Mouse (Mus musculus) cerebellum, adult 2 months (tissue): ENCODE measurements around the gene Bcas1.

Experiments
- CTCF ChIP-seq: fragments of 200-500 bp; IDR thresholded peaks from 2 replicates; pipeline ENCODE4 v1.5.1; 2011; ENCODE audit warnings: low read depth, mild to moderate bottlenecking, control low read depth, low read length, moderate library complexity, borderline replicate concordance; ENCODE audit not compliant: insufficient read depth
- POLR2A ChIP-seq: fragments of 200-500 bp; IDR thresholded peaks from 2 replicates; pipeline ENCODE4 v1.6.1; 2011; ENCODE audit warnings: low read length, control low read depth, borderline replicate concordance; ENCODE audit not compliant: insufficient read depth

DNA sequence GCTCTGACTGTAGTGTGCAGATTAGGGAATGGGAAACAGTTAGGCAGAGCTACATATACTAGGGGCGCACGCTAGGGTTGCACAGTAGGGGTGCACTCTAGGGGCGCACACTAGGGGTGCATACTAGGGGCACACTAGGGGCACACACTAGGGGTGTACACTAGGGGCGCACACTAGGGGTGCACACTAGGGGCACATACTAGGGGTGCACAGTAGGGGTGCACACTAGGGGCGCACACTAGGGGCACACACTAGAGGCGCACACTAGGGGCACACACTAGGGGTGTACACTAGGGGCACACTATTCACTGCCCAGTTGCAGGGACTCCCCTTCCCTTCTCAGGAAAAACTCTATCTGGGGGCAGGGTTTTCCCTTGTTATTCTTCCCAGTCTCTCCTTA is 75.8 kb downstream of the Bcas1 start:
- TF ChIP-seq POLR2A = no peak
- TF ChIP-seq CTCF = no peak
